Mouse (Mus musculus): Measurements from ENCODE around the gene Ccdc24. TPM values are rescaled to one million over a fixed set of nuclear protein-coding genes. Genes with fewer than 3 reads are reported as not detected.
A peak's percentile ranks its signal among the peaks of the same experiment; 100 is the strongest.

Ccdc24 gene
- polyA plus RNA-seq, 1 experiment from 2014 or later: 1.8 TPM

DNA sequence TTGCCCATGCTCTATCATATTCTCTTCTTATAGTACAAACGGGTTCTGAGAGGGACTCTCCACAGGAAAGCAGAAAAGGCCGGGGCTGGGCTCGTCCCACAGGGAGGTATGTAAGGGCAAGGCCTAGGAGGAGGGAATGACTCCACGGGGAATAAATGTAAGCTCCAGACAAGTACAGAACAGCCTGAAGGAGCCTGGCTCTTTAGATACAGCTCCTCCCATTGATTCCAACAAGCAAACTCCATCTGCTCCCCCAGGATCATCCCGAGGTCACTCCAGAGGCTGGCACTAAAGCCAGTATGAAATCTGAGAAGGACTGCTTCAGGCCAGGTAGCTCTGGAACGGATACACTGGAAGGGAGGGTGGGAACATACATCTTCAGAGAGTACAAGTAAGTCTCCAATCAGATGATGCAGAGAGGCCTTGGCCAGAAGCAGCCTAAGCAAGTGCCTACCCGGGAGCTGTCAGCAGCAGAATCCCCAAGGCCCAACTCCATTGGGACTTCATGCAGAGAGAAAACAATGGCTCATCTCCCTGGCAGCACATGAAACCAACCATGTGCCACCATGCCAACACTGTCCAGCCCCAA lies 40.4 kb upstream of the Ccdc24 start:
- Histone ChIP-seq H3K36me3 (peaks cover 18% of the 10 kb centered on the region), H3K4me1 (peaks cover 28% of the 10 kb centered on the region), H3K9ac (no peak overlapping the region), H3K27ac (no peak overlapping the region), H3K4me2 (replicated peaks) (peak overlapping the region; percentile 99), H3K27me3 (no peaks in the 10 kb centered on the region), H3K9me3 (no peaks in the 10 kb centered on the region), H3K4me3 (0 out of 2 replicates have a peak overlapping the region, but pooled peaks have one; percentile 85)
- no peak for ATAC-seq (ENCODE audit: insufficient number of reproducible peaks, insufficient read depth, low FRiP score, low TSS enrichment)
- 45% methylated on average over 7 of the region's 7 CpGs for WGBS

DNA sequence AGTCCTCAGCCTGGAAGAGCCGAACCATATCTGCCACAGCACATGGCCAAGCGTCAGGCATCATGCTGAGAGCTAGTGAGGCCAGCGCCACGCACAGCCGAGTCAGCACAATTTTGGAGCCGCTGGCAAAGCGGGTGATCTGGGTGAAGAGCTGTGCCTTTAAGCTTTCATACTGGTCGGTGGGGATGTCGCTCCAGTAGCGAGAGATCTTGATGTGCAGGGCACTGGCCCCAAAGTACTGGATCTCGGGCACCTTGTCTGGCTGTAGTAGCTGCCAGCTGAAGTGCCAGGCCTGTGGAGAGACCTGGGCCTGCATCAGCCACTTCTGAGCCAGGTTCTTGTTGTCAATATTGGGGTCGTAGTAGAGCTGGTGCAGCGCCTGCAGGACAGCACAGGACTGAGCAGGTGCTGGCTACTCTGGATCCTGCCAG lies 39.8 kb upstream of the Ccdc24 start:
- WGBS: 91% methylated on average over 13 of the region's 13 CpGs
- no peak overlapping the region for H3K4me3 ChIP-seq
- no peak overlapping the region for H3K9ac ChIP-seq
- H3K27ac ChIP-seq: no peak overlapping the region
- no peaks in the 10 kb centered on the region for H3K27me3 ChIP-seq
- H3K4me1 ChIP-seq: peaks cover 28% of the 10 kb centered on the region
- H3K4me2 ChIP-seq (replicated peaks): no peak overlapping the region
- H3K36me3 ChIP-seq: peaks cover 21% of the 10 kb centered on the region
- no peak for ATAC-seq (ENCODE audit: insufficient number of reproducible peaks, insufficient read depth, low FRiP score, low TSS enrichment)
- H3K9me3 ChIP-seq: no peaks in the 10 kb centered on the region

DNA sequence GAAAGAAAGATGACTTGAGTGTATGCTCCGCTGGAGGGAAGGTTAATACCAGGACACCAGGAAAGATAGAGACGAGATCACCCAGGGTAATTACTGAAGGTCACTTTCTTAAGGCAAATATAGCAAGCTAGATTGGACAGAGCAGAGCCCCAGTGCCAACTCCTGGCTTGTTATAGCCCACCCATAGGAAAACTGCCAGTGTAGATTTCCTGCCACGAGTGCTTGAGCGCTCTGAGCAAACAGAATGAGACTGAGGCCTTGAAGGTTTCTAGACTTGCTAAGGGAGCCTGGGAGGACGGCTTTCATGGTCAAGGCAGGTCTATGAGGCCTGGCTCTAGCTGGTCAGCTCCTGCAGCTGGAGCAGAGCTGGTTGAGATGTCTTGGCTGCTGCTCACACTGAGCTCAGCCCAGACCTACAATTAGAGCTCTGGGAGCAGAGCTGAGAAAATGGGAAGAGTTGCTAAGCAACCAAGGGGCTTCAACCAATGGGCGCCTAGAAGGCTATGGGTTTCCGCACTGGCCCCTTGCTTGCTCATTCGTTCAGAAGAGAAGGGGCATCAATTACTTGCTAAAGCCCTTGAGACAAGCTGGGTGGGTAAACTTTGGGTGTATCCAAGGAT lies 36.6 kb upstream of the Ccdc24 start:
- no peak overlapping the region for H3K4me3 ChIP-seq
- no peak overlapping the region for H3K9ac ChIP-seq
- no peak overlapping the region for H3K4me2 ChIP-seq (replicated peaks)
- H3K27me3 ChIP-seq: no peaks in the 10 kb centered on the region
- H3K4me1 ChIP-seq: peaks cover 18% of the 10 kb centered on the region
- no peaks in the 10 kb centered on the region for H3K9me3 ChIP-seq
- ATAC-seq (ENCODE audit: insufficient number of reproducible peaks, insufficient read depth, low FRiP score, low TSS enrichment): no peak
- no peak overlapping the region for H3K27ac ChIP-seq
- WGBS: 78% methylated on average over 8 of the region's 8 CpGs
- H3K36me3 ChIP-seq: peaks cover 38% of the 10 kb centered on the region

DNA sequence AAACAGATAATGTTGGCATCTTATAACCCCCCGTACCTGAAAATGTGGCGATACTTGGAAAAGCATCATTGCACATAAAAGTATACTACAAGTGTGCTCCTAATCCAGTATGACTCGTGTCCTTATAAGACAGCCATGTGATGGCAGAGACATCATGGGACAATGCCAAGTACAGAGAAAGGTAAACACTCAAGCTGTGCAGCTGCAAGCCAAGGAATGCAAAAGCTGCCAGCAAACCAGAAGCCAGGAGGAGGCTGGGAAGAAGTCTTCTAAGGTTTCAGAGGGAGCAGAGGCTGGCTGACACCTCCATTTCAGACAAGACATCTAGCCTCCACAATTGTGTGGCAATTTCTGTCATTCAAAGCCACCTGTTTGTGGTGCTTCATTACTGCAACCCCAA lies 33.8 kb upstream of the Ccdc24 start:
- no peak overlapping the region for H3K4me2 ChIP-seq (replicated peaks)
- H3K27me3 ChIP-seq: no peaks in the 10 kb centered on the region
- no peak overlapping the region for H3K4me3 ChIP-seq
- no peaks in the 10 kb centered on the region; the same call in 1 of the 2 replicates for H3K4me1 ChIP-seq
- H3K36me3 ChIP-seq: peaks cover 54% of the 10 kb centered on the region
- WGBS: 87% methylated on average over 3 of the region's 3 CpGs
- no peak overlapping the region for H3K27ac ChIP-seq
- no peak overlapping the region for H3K9ac ChIP-seq
- ATAC-seq (ENCODE audit: insufficient number of reproducible peaks, insufficient read depth, low FRiP score, low TSS enrichment): no peak
- no peaks in the 10 kb centered on the region for H3K9me3 ChIP-seq

DNA sequence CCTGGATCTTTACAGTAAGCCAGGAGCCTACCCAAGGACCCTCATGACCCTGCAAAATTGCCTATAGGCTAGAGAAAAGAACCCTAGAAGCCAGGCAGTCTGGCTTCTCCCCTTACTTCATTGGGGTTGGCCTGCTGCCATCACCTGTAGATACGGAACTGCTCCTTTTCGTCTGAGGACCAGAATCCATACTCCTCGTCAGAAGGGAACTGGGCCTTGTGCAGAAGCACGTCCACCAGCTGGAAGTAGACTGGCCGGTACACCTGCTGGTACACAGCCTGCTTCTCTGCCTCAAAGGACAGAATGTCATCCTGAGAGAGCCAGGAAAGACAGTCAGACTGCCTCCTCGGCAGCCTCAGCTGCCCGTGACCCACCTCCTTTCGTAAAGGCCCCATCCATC lies 32.4 kb upstream of the Ccdc24 start:
- H3K4me3 ChIP-seq: no peak overlapping the region
- peaks cover 65% of the 10 kb centered on the region for H3K36me3 ChIP-seq
- 90% methylated on average over 8 of the region's 8 CpGs for WGBS
- H3K9ac ChIP-seq: no peak overlapping the region
- no peaks in the 10 kb centered on the region for H3K27me3 ChIP-seq
- no peaks in the 10 kb centered on the region; the same call in 1 of the 2 replicates for H3K4me1 ChIP-seq
- no peaks in the 10 kb centered on the region for H3K9me3 ChIP-seq
- no peak for ATAC-seq (ENCODE audit: insufficient number of reproducible peaks, insufficient read depth, low FRiP score, low TSS enrichment)
- no peak overlapping the region for H3K4me2 ChIP-seq (replicated peaks)
- H3K27ac ChIP-seq: no peak overlapping the region

DNA sequence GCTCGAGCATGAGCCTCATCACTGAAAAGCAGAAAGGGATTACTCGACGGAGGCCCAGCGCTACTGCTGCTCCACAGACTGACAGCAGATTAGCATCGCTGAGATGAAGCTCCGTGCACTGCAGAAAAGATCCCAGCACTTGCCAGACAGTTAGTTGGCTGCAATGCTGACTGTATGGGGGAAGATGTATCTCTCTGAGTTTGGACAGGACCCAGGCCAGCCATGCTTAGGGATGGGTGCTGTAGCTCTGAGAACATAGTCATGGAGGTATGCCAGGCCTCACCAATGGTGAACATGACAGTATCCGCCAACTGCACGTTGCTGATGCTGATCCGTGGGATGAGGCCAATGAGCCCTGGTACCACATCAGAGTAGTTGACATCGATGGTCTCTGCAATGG lies 31.7 kb upstream of the Ccdc24 start:
- no peak overlapping the region for H3K4me2 ChIP-seq (replicated peaks)
- peaks cover 72% of the 10 kb centered on the region for H3K36me3 ChIP-seq
- no peaks in the 10 kb centered on the region; the same call in 1 of the 2 replicates for H3K4me1 ChIP-seq
- ATAC-seq (ENCODE audit: insufficient number of reproducible peaks, insufficient read depth, low FRiP score, low TSS enrichment): no peak
- H3K9ac ChIP-seq: no peak overlapping the region
- H3K4me3 ChIP-seq: no peak overlapping the region
- H3K9me3 ChIP-seq: no peaks in the 10 kb centered on the region
- WGBS: 93% methylated on average over 10 of the region's 10 CpGs
- no peaks in the 10 kb centered on the region for H3K27me3 ChIP-seq
- H3K27ac ChIP-seq: no peak overlapping the region

DNA sequence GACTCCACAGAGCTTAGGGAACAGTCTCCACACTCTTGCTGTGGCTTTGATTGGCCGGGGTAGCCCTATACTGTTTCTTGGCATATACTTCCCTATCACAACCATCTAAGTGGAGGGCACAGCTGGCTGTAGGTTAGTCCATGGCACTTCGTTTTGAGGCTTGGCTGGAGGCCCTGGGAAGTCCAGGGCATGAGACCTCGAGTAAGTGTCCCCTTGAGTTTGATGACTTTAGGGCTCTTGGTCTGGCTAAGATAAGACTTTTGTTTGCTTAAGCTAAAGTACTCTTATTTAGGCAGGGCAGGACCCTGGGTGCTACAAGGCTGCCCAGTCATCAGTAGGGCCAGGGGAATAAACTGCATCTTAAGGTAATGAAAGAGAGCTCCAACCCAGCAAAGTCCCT lies 25.8 kb upstream of the Ccdc24 start:
- no peak for ATAC-seq (ENCODE audit: insufficient number of reproducible peaks, insufficient read depth, low FRiP score, low TSS enrichment)
- WGBS: 75% methylated on average over 3 of the region's 3 CpGs
- H3K9ac ChIP-seq: no peak overlapping the region
- H3K4me2 ChIP-seq (replicated peaks): no peak overlapping the region
- peaks cover 92% of the 10 kb centered on the region for H3K36me3 ChIP-seq
- no peaks in the 10 kb centered on the region for H3K9me3 ChIP-seq
- no peaks in the 10 kb centered on the region for H3K27me3 ChIP-seq
- no peak overlapping the region for H3K4me3 ChIP-seq
- no peak overlapping the region for H3K27ac ChIP-seq
- H3K4me1 ChIP-seq: no peaks in the 10 kb centered on the region

DNA sequence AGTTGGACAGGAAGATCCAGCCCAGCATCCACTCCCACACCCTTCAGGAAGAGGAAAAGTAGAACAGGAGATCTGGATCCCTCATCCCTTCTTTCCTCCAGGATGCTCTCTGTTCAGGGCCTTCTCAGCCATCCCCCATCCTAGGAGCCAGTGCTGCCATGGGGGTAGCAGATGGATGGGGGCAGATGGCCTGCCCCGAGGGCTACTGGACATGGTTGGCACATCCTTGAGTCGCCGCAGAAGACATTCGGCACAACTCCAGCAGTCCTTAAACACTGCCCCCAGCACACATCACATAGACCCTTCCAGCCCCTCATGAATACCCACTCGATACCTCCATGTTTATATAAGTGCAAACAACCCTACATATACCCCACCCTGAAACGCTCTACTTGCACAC lies 23.7 kb upstream of the Ccdc24 start:
- WGBS: 91% methylated on average over 6 of the region's 6 CpGs
- H3K4me1 ChIP-seq: peaks cover 4% of the 10 kb centered on the region
- H3K36me3 ChIP-seq: peaks cover 71% of the 10 kb centered on the region
- no peaks in the 10 kb centered on the region for H3K27me3 ChIP-seq
- no peak overlapping the region for H3K4me2 ChIP-seq (replicated peaks)
- H3K9ac ChIP-seq: no peak overlapping the region
- no peak for ATAC-seq (ENCODE audit: insufficient number of reproducible peaks, insufficient read depth, low FRiP score, low TSS enrichment)
- no peaks in the 10 kb centered on the region for H3K9me3 ChIP-seq
- no peak overlapping the region for H3K27ac ChIP-seq
- H3K4me3 ChIP-seq: no peak overlapping the region

DNA sequence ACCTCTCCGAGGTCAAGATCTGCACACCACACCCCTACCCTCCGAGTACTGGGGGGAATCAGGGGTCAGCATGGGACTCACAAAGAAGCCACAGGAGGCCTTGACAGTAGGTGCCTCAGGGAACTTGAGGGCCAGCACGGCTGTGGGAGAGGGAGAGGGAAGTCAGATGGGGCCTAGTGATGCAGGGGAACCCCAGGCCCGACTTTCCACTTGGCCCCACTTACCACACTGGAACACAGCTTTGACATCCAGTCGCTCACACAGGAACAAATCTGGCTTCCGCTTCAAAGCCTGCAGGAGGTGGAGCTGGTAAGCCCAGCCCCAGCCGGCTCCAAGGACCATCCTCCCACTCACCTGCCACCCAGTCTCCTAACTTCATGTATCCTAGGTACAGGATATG lies 23.0 kb upstream of the Ccdc24 start:
- ATAC-seq (ENCODE audit: insufficient number of reproducible peaks, insufficient read depth, low FRiP score, low TSS enrichment): no peak
- H3K36me3 ChIP-seq: peaks cover 66% of the 10 kb centered on the region
- peaks cover 6% of the 10 kb centered on the region for H3K4me1 ChIP-seq
- no peak overlapping the region for H3K9ac ChIP-seq
- no peaks in the 10 kb centered on the region for H3K9me3 ChIP-seq
- H3K4me3 ChIP-seq: no peak overlapping the region
- no peaks in the 10 kb centered on the region for H3K27me3 ChIP-seq
- no peak overlapping the region for H3K27ac ChIP-seq
- no peak overlapping the region for H3K4me2 ChIP-seq (replicated peaks)
- 80% methylated on average over 7 of the region's 7 CpGs for WGBS

DNA sequence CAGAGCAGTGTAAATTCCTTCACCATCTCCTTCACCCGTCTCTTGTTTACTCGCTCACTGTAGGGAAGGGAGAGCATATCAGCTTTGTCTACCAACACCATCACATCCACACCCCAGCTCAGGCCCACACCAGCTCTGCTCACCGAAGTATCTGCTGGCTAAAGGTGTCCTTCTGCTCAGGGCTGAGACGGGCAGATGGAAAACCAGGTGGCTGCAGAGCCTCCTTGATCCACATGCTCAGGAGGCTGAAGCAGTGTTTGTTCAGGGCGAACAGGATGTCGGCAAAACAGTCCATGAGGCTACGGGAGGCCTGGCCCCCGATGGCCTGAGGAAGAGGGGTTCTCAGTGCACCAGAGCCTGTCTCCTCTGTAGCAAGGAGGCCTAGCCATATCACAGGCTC lies 22.2 kb upstream of the Ccdc24 start:
- H3K36me3 ChIP-seq: peaks cover 64% of the 10 kb centered on the region
- 90% methylated on average over 8 of the region's 8 CpGs for WGBS
- no peak for ATAC-seq (ENCODE audit: insufficient number of reproducible peaks, insufficient read depth, low FRiP score, low TSS enrichment)

DNA sequence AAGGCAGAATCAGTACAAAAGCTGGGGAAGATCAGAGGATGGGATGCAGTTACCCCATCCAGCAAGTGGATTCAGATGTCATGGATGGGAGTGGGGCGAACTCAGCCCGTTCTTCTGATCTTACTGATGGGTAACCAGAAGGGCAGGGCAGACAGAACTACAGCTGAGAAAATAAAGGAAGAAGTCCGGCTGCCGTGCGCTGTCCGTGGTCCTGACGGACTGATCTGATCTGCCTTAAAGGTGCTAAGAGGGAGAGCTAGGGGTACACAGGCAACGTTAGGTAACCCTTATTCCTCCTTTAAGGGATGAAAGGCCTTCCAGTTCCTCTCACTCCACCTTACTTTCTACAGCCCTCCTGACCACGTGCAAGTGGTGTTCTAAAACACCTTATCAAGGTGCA lies 21.0 kb upstream of the Ccdc24 start:
- Histone ChIP-seq H3K36me3 (peaks cover 60% of the 10 kb centered on the region), H3K4me1 (peaks cover 6% of the 10 kb centered on the region)
- 19% methylated on average over 9 of the region's 9 CpGs for WGBS

More for the DNA sequence above, 22.2 kb upstream of the Ccdc24 start:
- Histone ChIP-seq H3K27me3 (no peaks in the 10 kb centered on the region), H3K4me3 (no peak overlapping the region), H3K9me3 (no peaks in the 10 kb centered on the region), H3K4me2 (replicated peaks) (no peak overlapping the region), H3K4me1 (peaks cover 6% of the 10 kb centered on the region), H3K27ac (no peak overlapping the region), H3K9ac (no peak overlapping the region)

DNA sequence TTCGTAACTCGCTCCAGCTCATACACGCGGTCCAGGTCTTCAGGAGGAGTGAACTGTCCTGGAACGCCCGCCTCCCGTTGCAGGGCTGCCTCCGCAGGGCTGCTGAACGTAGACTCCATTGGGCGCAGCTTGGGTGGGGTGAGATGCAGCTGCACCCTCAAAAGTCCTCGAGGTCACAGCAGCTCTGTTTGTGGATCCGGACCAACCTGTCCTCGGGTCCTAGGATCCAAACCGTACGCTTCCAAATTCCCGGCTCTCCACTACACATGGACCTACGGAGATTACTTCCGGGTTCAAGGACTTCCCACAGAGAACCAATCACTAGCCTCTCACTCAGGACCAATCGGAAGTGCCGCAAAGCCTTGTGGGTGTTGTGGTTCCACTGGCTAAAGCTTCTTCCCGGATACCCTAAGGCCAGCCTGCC lies 19.4 kb upstream of the Ccdc24 start, which contains the start of gene Dph2:
Gene Dph2, minus strand, starts transcription at position 295 of the 424 bp plus-strand sequence.
- H3K9me3 ChIP-seq: no peaks in the 10 kb centered on the region
- H3K36me3 ChIP-seq: peaks cover 45% of the 10 kb centered on the region
- peaks cover 11% of the 10 kb centered on the region for H3K4me1 ChIP-seq
- peak within 1 kb of the TSS; percentile 76 for H3K4me3 ChIP-seq
- H3K27ac ChIP-seq: no peak within 1 kb of the TSS
- peak within 1 kb of the TSS; percentile 59 for H3K9ac ChIP-seq
- H3K27me3 ChIP-seq: no peaks in the 10 kb centered on the region
- peak within 1 kb of the TSS; percentile 87 for H3K4me2 ChIP-seq (replicated peaks)
- ATAC-seq (ENCODE audit: insufficient number of reproducible peaks, insufficient read depth, low FRiP score, low TSS enrichment): peak; percentile 78
- under 1% methylated on average over 21 of the region's 21 CpGs for WGBS

More for the DNA sequence above, 21.0 kb upstream of the Ccdc24 start:
- Histone ChIP-seq H3K4me2 (replicated peaks) (no peak overlapping the region), H3K27ac (no peak overlapping the region), H3K9ac (no peak overlapping the region), H3K4me3 (no peak overlapping the region), H3K9me3 (no peaks in the 10 kb centered on the region), H3K27me3 (no peaks in the 10 kb centered on the region)
- ATAC-seq (ENCODE audit: insufficient number of reproducible peaks, insufficient read depth, low FRiP score, low TSS enrichment): no peak

All from embryonic facial prominence, embryonic 12.5 days (tissue).